Mouse (Mus musculus) cerebellum, adult 11-12 months (tissue): ENCODE data around the gene Fgfr2.

Source experiments
- DNase-seq: peaks from one replicate; pipeline ENCODE4 v3.0.0; 2022

The Fgfr2 gene

DNA sequence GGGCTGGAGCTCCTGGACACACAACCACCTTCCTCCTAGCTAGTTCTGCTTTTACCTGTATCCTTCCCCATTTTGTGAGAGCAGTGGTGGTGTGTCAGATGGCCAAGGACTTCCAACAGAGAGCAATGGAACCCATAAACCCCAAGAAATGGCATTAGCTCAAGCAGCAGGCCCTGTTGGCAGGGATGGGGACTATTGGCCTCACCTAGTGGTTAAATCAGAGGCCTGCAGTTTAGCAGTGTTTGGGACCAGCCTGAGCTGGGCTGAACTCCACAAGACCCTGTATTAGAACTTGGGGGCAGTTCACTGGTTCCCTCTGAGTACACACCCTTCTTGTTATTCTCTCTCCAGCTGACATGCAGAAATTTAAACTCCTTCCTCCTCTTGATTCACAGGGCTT is 1262.0 kb downstream of the Fgfr2 start:
- DNase-seq: no peak

DNA sequence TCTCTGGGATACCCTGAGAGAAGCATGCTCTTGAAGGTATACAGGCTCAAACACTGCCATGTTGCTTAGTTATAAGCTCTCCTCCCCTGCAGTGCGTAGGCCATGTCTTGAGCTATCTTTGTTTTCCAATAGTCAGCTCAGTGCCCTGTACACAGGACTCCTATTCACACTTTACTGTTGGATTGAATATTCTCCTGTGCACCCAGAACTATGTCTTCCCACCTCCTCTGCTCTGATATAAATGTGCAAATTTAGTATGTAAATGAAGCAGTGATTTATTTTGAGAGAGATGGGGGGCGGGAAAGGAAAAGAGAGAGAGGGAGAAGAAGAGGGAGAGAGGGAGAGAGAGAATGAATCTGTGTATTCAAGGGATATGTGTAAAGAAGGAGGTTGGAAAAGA is 1267.5 kb downstream of the Fgfr2 start:
- no peak for DNase-seq

DNA sequence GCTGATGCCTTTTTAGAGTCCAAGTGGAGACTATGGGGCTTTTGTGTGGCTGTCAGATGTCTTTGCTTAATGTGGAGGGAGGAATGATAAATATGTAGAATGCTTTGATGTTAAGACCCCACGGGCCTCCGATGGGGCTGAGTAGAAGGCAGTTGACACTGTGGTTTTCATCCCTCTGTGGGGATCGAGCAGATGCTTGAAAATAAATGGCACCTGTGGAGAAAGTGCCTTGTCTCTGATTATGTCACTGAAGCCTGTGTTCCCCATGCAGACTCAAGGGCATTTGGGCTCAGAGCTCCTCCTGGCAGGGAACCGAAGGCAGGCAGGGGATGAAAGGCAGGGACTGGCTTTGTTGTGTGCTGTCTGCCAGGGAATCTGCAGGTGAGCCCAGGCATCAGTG is 1272.6 kb downstream of the Fgfr2 start:
- no peak for DNase-seq

- DNase-seq: no peak
Observed at GRCm38 (mm10) chr7:131846066-131846905, 1276.9 kb downstream of the Fgfr2 start.

DNA sequence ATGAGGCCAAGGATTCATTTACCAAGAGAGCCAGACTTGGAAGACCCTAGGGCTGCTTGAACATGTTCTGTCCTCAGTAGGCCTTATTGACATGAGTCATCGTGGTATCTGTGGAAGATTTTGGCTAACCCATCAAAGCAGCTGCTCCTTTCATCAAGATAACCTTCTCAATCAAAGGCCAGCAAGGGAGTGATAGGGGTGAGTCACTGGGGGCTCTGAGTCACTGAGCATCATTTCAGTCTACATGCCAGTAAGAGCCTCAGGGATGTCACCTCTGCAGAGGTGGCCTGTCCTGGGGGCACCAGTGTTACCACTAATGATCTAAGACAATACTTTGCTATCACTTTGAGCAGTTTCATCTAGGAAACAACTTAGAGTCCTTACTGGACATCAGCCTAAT is 1292.9 kb downstream of the Fgfr2 start:
- DNase-seq: no peak

GRCm38 (mm10) chr7:131826811-131827210 is 1296.3 kb downstream of the Fgfr2 start:
- DNase-seq: no peak

DNA sequence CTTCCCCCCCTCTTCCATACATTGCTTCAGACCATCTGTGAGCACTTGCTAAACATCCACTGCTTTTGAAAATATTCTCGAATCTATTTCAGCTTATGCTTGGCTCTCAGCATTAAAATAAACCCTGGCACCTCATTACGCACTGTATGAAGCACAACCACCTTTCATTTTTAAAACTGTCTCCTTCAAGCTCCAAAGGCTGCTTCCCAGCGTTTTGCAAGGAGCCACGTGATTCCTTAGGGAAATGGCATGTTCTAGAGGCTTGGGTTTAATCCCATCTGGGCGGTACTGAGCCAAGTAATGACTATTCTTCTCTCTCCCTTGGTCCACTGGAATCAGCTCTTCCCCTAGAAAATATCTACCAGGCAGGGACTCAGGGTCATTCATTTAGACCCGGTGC is 1305.2 kb downstream of the Fgfr2 start:
- DNase-seq: no peak

- DNase-seq: no peak
Observed at GRCm38 (mm10) chr7:131816641-131817040, 1306.5 kb downstream of the Fgfr2 start.

- no peak for DNase-seq
Observed at GRCm38 (mm10) chr7:131812116-131812515, 1311.0 kb downstream of the Fgfr2 start.

DNA sequence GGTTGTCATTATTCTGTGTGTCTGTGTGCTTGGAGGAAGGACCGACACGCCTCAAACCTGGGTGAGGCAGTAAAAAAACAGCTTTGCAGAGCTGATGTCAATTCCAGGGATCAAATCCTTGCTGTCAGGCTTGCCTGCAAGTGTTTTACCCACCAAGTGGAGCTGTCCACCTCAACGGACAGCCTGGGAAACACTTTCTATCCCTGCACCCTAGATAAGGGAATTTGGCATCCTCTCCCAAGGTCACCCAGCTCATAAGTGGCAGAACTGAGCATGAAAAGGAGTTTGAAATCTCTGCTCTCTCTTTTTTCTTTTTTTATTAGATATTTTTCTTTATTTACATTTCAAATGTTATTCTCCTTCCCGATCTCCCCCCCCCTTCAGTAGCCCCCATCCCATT is 1312.2 kb downstream of the Fgfr2 start:
- DNase-seq: no peak

GRCm38 (mm10) chr7:131809584-131810181 is 1313.5 kb downstream of the Fgfr2 start:
- DNase-seq: no peak

- DNase-seq: no peak
Observed at GRCm38 (mm10) chr7:131807257-131807656, 1315.9 kb downstream of the Fgfr2 start.

DNA sequence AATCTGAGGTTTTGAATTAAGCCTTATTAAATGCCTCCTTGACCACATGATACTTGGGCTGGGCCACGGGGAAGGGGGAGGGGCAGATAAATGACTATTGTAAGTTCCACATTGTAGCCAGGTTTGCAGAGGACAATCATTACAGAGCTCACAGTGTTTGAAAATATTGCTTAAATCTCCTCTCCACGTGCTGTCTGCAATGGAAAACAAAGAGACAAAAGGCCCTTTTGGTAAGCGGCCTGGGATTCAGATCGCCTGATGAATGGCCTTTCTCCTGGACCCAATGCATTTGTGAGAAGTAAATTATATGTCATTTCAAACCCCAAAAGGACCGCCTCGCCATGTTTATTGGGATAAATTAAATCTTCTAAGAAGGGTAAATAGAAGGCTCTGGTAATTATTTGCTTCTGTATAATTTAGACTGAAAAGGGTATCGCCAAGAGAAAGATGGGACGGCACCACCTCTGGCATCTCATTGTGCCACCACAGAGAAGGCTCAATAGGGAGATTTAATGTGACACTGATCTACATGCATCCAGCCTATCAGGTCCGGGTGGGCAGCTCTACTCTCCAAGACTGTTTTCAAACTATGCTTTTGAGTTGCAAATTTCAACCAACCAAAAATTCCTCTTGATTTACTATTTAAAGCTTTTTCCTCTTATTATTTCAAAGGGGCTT is 1317.5 kb downstream of the Fgfr2 start:
- DNase-seq: no peak

DNA sequence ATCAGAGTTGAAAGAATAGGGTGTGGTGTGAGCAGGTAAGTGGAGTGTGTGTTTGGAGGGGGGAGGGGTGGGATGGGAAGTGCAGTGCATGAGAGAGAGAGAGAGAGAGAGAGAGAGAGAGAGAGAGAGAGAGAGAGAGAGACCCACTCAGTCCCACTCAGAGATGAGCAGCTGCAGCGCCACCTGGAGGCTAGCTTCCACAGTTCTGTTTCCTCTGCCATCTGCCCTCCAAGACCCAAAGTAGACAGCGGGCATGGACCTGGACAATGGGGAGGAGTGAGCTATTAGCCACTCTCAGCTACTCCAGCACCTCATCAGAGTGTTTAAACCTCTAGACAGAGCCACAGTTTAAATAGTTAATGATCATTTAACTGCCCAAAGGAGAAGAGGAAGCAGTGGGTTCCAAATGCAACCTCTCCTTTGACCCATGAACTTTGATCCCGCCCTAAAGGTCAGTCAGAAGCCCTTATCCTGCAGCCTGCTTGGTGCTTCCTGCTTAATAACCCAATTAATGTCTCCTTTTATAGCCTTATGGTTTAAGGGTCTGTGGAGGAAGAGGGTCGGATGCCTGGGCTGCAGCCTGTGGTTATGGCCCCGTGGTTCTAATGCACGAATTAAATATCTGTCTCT is 1322.6 kb downstream of the Fgfr2 start:
- DNase-seq: no peak

GRCm38 (mm10) chr7:131797161-131797560 is 1326.0 kb downstream of the Fgfr2 start:
- no peak for DNase-seq

GRCm38 (mm10) chr7:131788595-131789206 is 1334.4 kb downstream of the Fgfr2 start:
- no peak for DNase-seq

DNA sequence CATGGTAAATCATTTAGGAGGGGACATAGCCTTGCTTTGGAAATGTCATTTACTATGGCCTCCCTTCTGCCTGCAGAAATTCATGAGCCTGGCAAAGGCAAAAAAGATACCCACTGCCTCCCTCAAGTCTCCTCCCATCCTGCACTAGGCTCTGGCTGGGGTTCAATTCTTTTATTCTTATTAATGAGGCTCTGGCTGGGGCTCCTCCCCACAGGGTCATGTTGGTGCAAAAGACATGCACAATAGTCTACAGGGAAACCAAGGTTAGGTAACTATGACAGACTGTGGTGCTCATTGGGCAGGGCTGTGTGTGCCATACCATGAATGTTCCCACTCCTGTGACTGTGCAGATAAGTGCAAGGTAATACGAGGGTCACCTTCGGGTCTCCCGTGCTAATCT is 1337.4 kb downstream of the Fgfr2 start:
- no peak for DNase-seq

- no peak for DNase-seq
Observed at GRCm38 (mm10) chr7:131778271-131778985, 1344.7 kb downstream of the Fgfr2 start.

- no peak for DNase-seq
Observed at GRCm38 (mm10) chr7:131777461-131778270, 1345.5 kb downstream of the Fgfr2 start.

DNA sequence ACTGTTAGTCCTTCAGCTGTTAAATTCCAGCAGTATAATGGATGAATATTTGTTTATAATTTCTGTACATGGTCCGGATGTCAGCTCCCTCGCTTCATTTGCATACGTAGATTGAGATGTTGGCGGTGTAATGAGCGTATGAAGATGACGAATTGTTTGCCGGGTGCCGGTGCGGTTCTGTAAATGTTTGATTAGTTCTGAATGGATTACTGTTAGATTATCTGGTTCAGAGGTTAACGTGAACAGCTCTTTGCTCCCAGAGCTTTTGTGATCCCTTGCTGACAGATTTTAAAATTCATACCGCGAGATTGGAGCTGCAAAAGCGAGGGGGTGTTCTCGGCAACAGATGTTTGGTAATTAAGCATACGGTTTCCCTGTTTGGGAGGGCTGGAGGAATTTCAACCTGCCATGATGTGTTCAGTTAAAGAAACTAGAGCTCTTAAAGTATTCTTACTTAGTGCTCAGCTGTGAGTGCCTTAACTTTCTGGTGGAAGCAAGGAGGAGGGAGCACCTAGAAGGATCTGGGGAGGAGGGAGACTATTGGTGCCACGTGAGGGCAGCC is 1346.9 kb downstream of the Fgfr2 start:
- DNase-seq: no peak

GRCm38 (mm10) chr7:131757922-131758321 is 1365.2 kb downstream of the Fgfr2 start:
- DNase-seq: no peak
